Mouse (Mus musculus) WW6 (cell line): ENCODE data around the gene Scd2.
"Not testable (repeated sequence)": the region's sequence is repeated elsewhere in the genome, so short reads cannot be mapped to it uniquely, and the experiment has no call there.

Experiments used
- DNase-seq: peaks from one replicate; pipeline ENCODE4 v3.0.0-alpha.2; 2013; ENCODE audit warnings: low read depth, low spot score

Gene Scd2

DNA sequence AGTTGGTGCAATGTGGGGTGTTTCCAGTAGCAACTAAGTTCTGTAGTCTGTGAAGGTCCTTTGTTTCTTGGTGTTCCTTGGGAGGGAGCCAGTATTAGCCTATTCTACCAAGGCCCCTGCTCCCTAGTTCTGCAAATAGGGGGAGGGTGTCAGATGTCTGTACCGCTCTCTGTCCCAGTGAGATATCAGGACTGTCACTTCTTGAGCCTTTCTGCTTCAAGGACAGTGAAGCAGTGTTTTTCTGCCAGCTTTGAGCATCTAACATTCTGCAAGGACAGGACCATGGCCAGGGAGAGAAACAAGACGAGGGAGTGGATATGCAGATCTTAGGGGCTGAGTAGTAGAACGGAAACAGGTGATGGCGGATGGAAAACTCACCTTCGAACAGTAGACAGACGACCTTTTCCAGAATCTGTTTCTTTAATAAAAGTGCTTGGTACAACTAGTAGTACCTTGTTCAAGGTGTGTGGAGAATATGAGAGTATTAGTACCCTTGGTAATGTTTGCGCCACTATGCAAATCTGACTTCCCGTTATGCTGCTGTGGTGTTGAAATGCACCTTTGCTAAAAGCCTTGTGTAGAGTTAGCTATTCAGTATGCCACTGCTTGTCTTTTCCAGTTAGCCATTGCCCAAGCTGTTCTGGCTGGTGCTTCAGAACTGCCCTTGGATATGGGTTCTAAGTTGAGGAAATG, 3.7 kb downstream of the Scd2 start:
- no peak for DNase-seq

DNA sequence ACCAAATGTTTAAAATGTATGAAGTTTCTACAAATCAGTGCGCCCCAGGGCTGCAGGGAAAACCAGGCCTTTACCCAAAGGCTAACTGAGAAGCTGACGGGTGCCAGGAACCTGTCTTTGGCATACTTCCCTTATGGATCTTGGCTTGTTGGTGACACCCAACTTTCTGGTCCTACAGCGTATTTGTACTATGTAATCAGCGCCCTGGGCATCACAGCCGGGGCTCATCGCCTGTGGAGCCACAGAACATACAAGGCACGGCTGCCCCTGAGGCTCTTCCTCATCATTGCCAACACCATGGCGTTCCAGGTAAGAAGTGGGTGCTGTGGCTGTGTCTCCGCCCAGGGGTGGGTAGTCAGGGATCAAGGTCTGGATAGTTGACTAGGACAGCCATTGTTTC, 4.4 kb downstream of the Scd2 start:
- no peak for DNase-seq

DNA sequence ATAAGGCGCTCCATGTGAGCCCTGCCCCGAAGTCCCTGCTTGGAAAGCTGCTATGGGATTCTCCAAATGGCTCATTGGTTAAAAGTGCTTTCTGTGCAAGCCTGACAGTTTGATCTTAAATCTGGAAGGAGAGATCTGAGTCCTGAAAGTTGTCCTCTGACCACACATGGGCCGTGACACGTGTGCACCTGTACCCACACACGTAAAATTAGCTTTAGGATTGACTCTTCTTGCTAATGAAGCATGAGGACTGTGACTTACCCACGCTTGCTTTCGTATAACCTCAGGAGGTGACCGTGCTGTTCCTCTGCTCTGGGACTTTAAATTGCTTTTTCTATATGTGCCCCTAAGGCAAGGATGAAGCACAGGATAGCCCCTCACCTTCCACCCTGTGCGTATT, 5.6 kb downstream of the Scd2 start:
- no peak for DNase-seq

DNA sequence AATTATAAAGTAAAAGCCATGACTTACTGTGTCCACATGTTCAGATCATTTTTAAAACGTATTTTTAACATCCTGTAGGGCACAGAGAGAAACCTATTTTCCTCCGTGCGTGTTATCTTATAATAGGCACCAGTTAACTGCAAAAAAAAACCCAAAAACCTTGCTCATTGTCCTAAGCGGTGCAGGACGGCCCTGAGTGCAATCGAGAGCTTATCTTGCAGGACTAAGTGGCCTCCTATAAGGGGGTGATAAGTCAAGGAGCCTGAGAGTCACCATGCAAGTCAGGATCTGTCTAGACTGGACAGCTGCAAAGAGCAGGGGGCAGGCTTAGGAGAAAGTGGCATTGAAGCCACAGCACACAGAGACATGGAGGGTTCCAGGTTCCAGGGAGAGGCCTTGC, 6.4 kb downstream of the Scd2 start:
- DNase-seq = no peak

DNA sequence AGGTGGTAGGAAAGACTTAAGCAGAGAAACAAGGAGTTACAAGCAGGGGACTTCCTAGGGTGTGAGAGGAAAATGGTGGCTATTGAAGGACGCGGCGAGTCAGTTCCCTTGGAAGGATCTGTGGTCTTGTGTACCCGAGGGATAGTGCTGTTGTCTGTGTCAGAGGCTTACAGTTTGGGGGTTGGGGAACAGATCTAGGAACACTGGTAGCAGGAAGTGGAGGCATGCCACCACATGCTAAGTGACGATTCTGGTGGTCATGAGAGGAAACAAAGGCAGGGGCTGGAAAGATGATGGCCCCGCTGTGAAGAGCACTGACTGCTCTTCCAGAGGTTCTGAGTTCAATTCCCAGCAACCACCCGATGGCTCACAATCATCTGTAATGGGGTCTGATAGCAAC, 7.0 kb downstream of the Scd2 start:
- no peak for DNase-seq

DNA sequence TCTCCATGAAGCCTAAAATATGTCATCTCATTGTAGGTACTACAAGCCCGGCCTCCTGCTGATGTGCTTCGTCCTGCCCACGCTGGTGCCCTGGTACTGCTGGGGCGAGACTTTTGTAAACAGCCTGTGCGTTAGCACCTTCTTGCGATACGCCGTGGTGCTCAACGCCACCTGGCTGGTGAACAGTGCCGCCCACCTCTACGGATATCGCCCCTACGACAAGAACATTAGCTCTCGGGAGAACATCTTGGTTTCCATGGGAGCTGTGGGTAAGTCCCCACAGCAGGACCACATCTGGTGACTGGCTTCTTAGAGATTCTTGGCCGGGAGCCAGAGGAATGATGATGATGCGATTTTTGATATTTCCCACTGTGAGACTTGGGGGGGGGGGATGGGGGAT, 7.7 kb downstream of the Scd2 start:
- no peak for DNase-seq

DNA sequence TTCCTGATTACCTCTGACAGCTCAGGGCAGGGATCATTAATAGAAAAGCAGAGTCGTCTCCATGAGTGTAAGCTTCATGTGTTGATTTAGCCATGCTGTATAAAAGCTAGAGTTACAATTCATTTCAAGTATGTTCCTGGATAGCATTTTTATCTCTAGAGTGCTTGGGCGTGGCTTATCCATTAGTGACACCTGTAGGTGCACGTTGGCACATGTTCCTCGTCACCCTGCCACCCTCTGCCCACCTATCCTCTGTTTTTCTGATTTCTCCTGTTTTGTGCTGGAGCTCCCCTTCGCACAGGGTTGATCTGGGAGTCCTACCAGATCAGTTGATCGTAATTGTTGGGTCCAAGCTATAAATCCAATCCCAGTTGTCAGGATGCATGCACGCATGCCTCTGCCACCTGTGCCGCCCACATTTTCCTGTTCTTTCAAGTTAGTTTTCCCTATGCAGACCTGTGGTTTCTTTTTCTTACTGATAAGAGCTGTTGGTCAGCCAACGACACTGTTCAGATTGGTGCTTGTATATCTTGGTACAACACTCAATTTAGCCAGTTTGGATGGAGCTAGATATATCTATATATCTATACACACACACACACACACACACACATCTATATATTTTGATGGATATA, 8.3 kb downstream of the Scd2 start:
- DNase-seq = no peak

DNA sequence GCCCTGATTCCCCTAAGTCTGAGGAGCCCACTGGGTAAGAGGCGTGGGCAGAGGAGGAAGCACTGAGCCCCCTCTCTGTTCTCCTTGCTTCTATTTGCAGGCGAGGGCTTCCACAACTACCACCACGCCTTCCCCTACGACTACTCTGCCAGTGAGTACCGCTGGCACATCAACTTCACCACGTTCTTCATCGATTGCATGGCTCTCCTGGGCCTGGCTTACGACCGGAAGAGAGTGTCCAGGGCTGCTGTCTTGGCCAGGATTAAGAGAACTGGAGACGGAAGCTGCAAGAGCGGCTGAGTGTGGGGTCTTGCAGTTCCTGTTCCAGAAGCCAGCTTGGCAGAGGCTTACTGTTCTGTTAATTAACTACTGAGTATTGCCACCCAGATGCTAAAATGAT, 9.4 kb downstream of the Scd2 start:
- DNase-seq = no peak

DNA sequence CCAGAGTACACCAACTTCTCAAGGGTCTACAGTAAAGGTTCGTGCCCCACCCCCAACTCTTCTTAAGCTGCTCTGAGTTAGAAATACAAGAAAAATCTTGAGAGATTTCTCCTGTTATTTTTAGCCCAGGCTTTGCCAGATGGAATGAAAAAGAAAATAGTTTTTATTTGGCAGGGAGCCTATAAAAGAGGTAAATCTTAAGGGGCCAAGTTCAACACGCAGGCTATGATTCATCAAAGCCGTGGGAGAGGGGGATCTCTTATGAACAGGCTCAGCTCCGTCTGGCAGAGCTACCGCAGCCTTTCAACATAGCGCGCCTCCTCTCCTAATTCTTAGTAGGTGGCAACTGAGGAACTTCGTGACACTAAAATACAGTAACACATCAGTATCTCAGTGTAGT, 10.0 kb downstream of the Scd2 start:
- no peak for DNase-seq

DNA sequence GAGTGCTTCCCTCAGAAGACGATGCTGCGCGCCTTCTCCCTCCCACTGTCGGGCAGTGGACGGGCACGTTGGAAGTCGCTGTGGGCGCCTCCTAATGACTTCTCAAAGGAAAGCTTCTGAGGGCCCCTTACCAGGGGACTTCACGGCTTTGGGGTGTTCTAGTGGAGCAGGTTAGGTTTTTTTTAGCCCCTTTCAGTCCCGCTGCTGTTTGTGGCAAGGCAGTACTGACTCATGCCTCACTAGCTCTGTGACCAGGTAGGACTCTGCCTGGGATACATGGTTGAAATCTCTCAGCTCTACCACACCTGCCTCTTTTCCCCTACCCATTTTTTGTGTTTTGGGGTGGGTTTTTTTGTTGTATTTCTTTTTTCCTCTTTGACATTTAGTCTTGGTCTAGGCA, 10.9 kb downstream of the Scd2 start:
- DNase-seq = no peak

DNA sequence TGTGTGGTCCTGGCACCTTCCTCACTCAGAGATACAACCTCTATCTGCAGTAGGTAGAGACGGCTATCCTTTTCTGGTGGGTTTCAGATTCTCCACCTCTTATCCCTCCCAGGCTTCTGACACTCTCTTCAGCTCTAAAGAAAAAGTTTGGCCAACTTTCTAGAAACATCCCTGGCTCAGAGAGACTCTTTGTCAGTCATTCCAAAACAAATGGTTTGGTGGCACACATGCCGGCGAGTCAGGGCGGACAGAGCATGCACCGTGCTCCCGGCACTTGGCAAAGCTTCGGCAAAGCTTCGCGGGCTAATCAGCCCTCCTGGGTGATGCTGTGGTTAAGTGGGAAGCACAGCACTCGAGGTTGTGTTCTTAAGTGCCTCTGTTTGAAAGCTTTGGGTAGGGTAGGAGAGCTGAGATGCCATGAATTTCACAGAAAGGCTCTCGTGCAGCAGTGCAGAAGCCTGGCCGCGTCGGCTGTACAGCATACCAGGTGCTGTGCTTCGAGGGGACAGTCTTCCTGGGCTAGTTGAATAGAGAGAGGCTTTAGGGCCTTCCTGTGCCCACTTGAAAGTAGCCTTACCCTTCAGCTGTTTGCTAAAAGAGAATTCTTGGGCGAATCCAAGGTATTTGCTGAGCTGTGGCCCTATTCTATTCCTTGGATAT, 11.5 kb downstream of the Scd2 start:
- no peak for DNase-seq

DNA sequence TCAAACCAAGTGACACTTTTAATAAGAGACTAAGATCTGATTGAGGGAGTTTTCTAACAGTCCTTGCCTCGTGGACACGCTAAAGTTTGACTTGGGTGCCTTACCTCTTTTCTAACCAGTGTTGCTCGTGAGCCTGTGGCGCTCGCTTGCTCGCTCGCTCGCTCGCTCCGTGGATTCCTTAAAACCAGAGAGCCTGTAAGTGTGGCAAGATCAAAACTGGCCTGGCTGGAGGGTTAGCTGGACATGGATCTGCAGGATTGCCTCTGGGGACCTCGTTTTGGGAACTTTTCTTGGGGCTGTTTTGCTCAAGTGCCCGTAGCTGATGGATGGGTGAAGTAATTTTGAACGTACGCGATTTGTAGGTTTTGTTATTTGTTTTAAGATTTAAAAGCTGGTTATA, 12.2 kb downstream of the Scd2 start:
- no peak for DNase-seq

DNA sequence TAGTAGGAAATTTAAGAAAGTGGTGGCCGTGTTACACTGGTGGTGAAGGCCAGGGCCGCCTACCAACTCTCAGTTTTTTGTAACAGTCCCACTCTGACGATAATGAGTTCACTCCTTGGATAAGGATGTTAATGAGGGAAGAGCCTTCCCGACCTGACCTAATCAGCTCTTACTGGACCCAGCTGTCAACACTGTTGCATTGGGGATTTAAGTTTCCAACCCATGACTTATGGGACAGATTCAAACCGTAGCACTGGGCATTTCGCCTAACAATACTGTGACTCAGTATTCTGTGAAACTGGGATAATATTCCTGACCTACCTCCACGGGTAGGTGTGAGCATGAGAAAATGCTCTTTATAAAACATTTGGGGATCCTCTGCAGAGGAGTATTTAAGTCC, 12.7 kb downstream of the Scd2 start:
- no peak for DNase-seq

DNA sequence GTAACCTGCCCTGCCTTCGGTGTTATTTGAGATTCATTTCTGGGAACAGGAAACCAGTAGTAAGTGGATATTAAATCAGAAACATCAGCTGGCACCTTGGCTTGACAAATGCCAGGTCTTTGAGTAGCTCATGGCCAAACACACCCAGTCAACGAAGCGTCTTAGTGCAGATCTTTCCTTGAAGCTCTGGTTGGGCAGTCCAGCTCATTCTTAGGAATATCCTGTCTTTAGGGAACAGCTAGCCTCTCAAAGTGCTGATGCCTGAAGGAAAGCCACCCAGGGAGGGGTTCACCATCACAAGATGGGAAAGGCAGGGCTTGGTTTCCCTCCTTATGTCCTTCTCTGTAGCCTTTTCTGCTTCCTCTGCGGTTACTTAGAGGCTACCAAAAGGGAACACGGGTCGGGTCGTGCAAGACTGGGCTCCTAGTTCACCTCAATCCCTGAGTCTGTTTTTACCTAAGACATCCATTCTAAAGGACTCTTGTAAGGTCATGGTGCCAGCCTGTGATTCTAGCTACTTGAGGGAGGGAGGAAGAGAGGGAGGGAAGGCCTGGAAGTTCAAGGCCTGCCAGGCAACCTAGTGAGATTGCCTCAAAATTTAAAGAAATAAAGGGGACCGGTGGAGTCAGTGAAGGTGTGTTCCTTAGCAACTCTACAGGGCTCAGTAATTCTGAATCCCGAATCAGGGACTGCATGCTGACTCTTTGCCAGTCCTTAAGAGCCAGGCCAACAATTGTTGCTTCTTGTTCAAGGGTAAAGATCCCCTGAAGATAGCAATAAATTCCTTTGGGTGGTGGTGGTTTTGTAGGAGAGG, 13.8 kb downstream of the Scd2 start:
- DNase-seq = no peak

DNA sequence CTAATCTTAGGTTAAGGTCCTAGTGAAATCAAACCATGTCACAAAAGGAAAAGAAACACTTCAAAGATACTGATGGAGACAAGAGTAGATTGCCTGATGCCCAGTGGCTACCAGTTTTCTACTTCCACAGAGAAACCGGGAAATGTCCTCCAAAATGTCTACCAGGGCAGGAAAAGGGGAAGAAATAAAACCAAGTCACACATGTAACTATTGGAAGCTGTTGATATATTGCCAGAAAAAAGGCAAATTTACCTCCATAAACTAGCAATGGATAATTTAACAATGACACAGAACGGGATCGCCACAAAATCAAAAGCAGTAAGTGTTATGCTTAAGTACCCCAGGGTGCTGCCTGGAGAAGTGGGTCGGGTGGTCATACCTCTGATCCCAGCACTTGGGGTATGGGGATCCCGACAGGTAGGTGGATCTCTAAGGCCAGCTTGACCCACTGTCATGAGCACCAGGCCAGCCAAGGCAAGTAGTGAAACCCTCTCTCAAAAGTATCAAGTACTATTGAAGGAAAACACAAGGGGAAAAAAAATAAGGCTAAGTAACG, 14.5 kb downstream of the Scd2 start:
- no peak for DNase-seq

DNA sequence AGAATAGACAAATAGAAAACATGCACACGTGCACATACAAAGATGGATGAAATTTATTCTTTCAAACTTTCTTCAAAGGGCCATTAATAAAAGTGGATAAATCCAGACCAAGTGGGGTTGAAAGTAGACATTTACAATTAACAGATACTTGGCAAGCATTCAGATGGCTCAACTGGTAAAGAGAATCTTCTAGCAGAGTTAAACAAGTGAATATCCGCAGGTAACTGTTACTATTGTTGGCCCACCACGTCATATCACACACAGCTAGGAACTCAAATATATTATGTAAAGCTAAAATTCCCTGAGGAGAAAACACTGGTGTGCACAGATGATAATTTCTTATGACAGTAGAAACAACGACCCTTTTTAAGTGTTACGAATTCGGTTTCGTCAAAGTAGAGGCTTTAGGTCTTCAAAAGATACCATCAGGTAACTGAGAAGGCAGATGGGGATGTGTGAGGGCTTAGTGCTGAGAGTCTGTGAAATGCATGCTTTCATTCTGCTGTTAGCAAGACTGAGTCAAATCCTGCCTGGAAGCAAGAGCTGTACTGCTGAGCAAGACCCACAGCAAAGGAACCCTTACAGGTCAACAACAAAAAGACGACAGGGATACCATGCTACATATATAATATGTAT, 15.3 kb downstream of the Scd2 start:
- DNase-seq = no peak

DNA sequence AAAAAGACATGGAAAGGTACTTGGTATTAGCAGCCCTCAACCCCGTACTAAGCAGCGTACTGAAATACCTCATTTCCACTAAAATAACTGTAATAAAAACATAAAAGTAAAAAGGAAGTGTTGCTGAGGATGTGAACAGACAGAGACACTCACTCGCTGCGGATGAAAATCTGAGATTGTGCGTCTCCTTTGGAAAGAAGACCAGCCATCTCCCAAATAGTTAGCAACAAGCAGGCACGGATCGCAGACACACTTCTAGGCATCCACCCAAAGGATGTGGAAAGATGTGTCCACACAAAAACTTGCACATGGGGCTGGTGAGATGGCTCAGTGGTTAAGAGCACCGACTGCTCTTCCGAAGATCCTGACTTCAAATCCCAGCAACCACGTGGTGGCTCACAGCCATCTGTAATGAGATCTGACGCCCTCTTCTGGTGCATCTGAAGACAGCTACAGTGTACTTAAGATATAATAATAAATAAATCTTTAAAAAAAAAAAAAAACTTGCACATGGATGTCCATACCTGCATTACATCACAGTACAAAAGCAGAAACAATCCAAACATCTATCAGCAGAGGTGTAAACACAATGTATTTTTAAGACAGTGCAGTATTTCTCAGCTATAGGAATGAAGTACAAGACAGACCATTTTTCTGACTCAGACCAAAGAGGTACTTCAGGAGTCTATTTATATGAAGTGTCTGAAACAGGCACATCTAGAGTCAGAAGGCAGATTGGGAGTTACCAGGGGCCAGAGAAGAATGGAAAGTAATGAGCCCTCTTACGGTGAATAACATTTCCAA, 16.1 kb downstream of the Scd2 start:
- no peak for DNase-seq

DNA sequence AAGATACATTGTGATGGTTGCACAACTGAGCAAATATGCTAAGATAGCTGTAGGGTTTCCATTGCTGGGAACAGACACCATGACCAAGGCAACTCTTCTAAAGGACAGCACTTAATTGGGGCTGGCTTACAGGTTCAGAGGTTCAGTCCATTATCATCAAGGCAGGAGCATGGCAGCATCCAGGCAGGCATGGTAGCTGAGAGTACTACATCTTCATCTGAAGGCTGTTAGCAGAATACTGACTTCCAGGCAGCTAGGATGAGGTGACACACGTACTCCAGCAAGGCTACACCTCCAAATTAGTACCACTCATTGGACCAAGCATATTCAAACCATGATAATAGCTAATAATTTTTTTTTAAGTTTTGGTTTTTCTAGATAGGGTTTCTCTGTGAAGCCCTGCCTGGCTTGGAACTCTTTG, 16.7 kb downstream of the Scd2 start:
- not testable (repeated sequence) for DNase-seq

DNA sequence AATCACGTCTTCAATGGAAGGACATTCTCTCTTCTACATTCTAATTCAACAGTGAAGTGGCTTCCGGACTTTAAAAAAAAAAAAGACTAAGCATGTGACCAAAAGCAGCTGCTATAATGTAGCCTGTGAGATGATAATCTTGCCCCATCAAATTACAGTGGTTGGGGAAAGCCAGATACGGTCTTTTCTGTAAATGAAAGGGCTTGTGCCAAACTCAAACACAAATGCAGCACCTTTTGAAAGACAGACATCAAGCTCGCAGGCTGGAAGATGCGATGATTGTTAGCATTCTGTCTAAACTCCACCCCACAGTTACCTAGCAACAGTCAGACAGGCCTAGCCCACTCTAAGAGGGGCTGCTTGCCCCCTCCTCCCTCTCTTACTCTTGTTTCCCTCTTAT, 17.3 kb downstream of the Scd2 start:
- no peak for DNase-seq

DNA sequence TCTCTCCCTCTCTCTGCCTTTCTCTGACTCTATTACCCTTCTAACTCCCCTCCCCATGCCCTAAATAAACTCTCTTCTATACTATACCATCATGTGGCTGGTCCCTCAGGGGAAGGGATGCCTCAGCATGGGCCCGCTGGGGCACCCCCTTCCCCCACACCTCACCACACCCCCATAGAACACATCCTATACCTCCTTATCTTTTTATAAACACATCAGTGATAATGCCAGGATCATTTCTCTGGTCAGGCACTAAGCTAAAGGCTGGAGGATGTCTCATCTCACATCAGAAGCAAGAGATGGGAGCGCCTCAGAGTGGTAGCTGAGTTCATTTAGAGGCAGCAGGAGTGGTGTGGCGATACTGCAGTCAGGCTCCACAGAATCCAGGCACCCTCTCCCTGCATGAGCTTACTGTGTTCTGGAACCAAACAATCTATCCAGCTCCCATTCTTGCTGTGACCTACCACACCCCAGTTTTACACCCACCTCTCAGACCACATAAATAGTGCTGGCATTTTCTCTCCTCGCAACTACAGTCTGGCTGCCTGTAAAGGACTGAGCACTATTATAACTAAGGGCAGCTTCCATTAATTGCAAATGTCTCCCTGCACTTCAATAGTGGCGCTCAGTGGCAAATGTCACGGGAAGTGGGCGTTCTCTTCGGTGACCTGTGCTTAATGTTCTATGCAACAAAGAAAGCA, 18.0 kb downstream of the Scd2 start:
- DNase-seq = no peak
